Mouse (Mus musculus): ENCODE measurements around the gene Ogfr. TPM values are rescaled to one million over a fixed set of nuclear protein-coding genes. Genes with fewer than 3 reads are reported as not detected.

Gene Ogfr
- 10 to 100 TPM; 91.3 to 91.4 TPM for total RNA-seq (2023)

GRCm38 (mm10) chr2:180589123-180589831 lies at the start of gene Ogfr:
Gene Ogfr (plus strand): TSS chr2:180589245.

GRCm38 (mm10) chr2:180581002-180581401 lies 8.0 kb upstream of the Ogfr start, which contains the start of gene Mrgbp:
Gene Mrgbp (plus strand): TSS chr2:180581304.

GRCm38 (mm10) chr2:180597490-180597889 lies 8.4 kb downstream of the Ogfr start, which contains the start of gene Col9a3:
Gene Col9a3 (plus strand): TSS chr2:180597790.

GRCm38 (mm10) chr2:180642555-180643260 lies 53.7 kb downstream of the Ogfr start, which contains the start of gene Tcfl5:
Gene Tcfl5 (minus strand): TSS chr2:180642708.

Other genes with a start within 250 kb of the Ogfr start
- 1 to 10 TPM in 1 of 2 experiments, under 1 TPM in 1; 0.85 to 1.3 TPM for gene Slco4a1, start 133.0 kb upstream of the Ogfr start, total RNA-seq (2023)
- gene Ntsr1, start 89.3 kb upstream of the Ogfr start, total RNA-seq (2023) = not detected
- 10 to 100 TPM; 21.2 to 23.0 TPM for gene Mrgbp, start 7.9 kb upstream of the Ogfr start, total RNA-seq (2023)
- 1 to 10 TPM; 2.8 to 2.9 TPM for gene Col9a3, start 8.5 kb downstream of the Ogfr start, total RNA-seq (2023)
- gene Tcfl5, start 53.5 kb downstream of the Ogfr start, total RNA-seq (2023) = under 1 TPM in 1 of 2 experiments, not detected in 1; 0.27 TPM
- 10 to 100 TPM; 56.2 to 63.5 TPM for gene Dido1, start 120.8 kb downstream of the Ogfr start, total RNA-seq (2023)
- gene Gid8, start 120.9 kb downstream of the Ogfr start, total RNA-seq (2023) = 10 to 100 TPM; 41.9 to 43.5 TPM
- 1 to 10 TPM; 7.6 to 8.0 TPM for gene Slc17a9, start 136.0 kb downstream of the Ogfr start, total RNA-seq (2023)
- not detected for gene Bhlhe23, start 187.7 kb downstream of the Ogfr start, total RNA-seq (2023)

All from monocyte, adult 59 days (primary cell).